Mouse (Mus musculus) cerebellum, adult 2 months (tissue): ENCODE results near the gene Ppp4r1.

ENCODE experiments used
- CTCF ChIP-seq: fragments of 200-500 bp; IDR thresholded peaks from 2 replicates; pipeline ENCODE4 v1.5.1; 2011; ENCODE audit warnings: low read depth, mild to moderate bottlenecking, control low read depth, low read length, moderate library complexity, borderline replicate concordance; ENCODE audit not compliant: insufficient read depth
- POLR2A ChIP-seq: fragments of 200-500 bp; IDR thresholded peaks from 2 replicates; pipeline ENCODE4 v1.6.1; 2011; ENCODE audit warnings: low read length, control low read depth, borderline replicate concordance; ENCODE audit not compliant: insufficient read depth

DNA sequence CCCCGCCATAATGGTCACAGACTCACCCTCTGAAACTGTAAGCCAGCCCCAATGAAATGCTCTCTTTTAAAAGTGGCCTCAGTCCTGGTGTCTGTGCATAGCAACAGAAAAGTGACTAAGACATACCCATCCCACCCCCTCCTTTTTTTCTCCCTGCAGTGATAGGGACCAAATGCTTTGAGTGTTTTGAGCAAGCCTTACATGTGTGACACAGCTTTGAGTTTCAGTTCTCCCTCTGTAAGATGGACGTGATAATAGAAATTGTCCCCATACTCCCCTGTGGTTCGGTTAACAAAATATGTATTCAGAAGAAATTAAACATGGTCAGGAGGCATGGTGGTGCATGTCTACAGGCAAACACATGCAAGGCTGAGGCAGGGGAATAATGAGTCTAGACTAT lies 26.5 kb upstream of the Ppp4r1 start:
- no peak for TF ChIP-seq CTCF
- no peak for TF ChIP-seq POLR2A
